9 mouse cellular contexts compared by ENCODE assay signal in genomic region chr13:37562652-37563051, GRCm38 (mm10).
DNase-seq lines count a peak whose midpoint lies in the region; ATAC-seq and TF ChIP-seq lines count a peak whose summit lies in the region.
"Had no signal": no experiment of that assay in that cellular context is flagged by ENCODE, and none has a peak within 500 bp of the region (broad histone marks: within the 10 kb centered on the region; RNA-seq: fewer than 3 reads in every experiment).

No protein-coding gene starts in this region.

- H3K4me2 ChIP-seq in intestine, embryonic 16.5 days (ENCODE audit: low read depth, low read length) = no peak overlapping the region
- H3K4me2 ChIP-seq in liver, embryonic 14.5 days (ENCODE audit: low read depth) = no peak overlapping the region
- H3K4me2 ChIP-seq in stomach, embryonic 16.5 days (ENCODE audit: low read depth, low read length) = no peak overlapping the region
- H3K4me2 ChIP-seq: limb, embryonic 15.5 days had no signal

- peak; percentile 92 for ATAC-seq in intestine, embryonic 16.5 days
- ATAC-seq in liver, embryonic 14.5 days (ENCODE audit: insufficient read depth) = peak; percentile 85
- peak; percentile 77; the same call in 1 of the 2 replicates for ATAC-seq in stomach, embryonic 16.5 days (ENCODE audit: insufficient read depth, low FRiP score)

- H3K27me3 ChIP-seq in spleen, adult 2 months (ENCODE audit: control insufficient read depth, insufficient read depth, low read length) = no peaks in the 10 kb centered on the region
- no peaks in the 10 kb centered on the region for H3K27me3 ChIP-seq in intestine, embryonic 16.5 days (replicated peaks; ENCODE audit: control insufficient read depth, insufficient read depth, low read length)
- no peaks in the 10 kb centered on the region for H3K27me3 ChIP-seq in liver, embryonic 14.5 days (ENCODE audit: control insufficient read depth, insufficient read depth, low read length)
- H3K27me3 ChIP-seq in stomach, embryonic 16.5 days (ENCODE audit: control insufficient read depth, insufficient read depth, low read length) = no peaks in the 10 kb centered on the region
- H3K27me3 ChIP-seq: limb, embryonic 15.5 days had no signal

- no peaks in the 10 kb centered on the region for H3K36me3 ChIP-seq in spleen, adult 2 months (ENCODE audit: control insufficient read depth, insufficient read depth, low read length)
- no peaks in the 10 kb centered on the region for H3K36me3 ChIP-seq in intestine, embryonic 16.5 days (ENCODE audit: control insufficient read depth, insufficient read depth, low read length)
- H3K36me3 ChIP-seq in liver, embryonic 14.5 days (replicated peaks; ENCODE audit: control insufficient read depth, insufficient read depth, low read depth) = no peaks in the 10 kb centered on the region
- no peaks in the 10 kb centered on the region for H3K36me3 ChIP-seq in stomach, embryonic 16.5 days (ENCODE audit: control insufficient read depth, insufficient read depth, low read length)
- H3K36me3 ChIP-seq: limb, embryonic 15.5 days had no signal

- H3K4me1 ChIP-seq in spleen, adult 2 months (ENCODE audit: control insufficient read depth, insufficient read depth, insufficient read length) = peaks cover 16% of the 10 kb centered on the region
- peaks cover 32% of the 10 kb centered on the region for H3K4me1 ChIP-seq in intestine, embryonic 16.5 days (ENCODE audit: control insufficient read depth, insufficient read depth, low read length)
- H3K4me1 ChIP-seq in liver, embryonic 14.5 days (replicated peaks; ENCODE audit: control insufficient read depth in 2 of 2, insufficient read depth in 2 of 2, low read length in 1 of 2) = peaks cover 0 to 11% of the 10 kb centered on the region in 2 experiments; a peak in 2 of 4 replicates
- H3K4me1 ChIP-seq in stomach, embryonic 16.5 days (ENCODE audit: control insufficient read depth, insufficient read depth, low read length) = peaks cover 26% of the 10 kb centered on the region

- DNase-seq in spleen, adult 2 months (ENCODE audit: low read depth in 1 of 2, low spot score in 2 of 2) = peak; percentile 18 to 25
- no peak for DNase-seq in spleen, postnatal 4 days (ENCODE audit: low spot score in 2 of 2)
- peak; percentile 78 for DNase-seq in fat pad, adult 2 months (ENCODE audit: extremely low read depth, low read depth, low spot score)
- DNase-seq in liver, embryonic 14.5 days (ENCODE audit: low read depth in 3 of 3, low spot score in 3 of 3) = peak; percentile 24 to 50 (median 37)
- DNase-seq in layer of hippocampus, postnatal 36 days = no peak
- DNase-seq in cerebellum, adult 9-10 months = no peak

- no peak overlapping the region for H3K27ac ChIP-seq in spleen, adult 2 months (ENCODE audit: insufficient read depth, low read length)
- H3K27ac ChIP-seq in intestine, embryonic 16.5 days (ENCODE audit: low read length) = peak overlapping the region; percentile 62
- no peak overlapping the region for H3K27ac ChIP-seq in liver, embryonic 14.5 days
- no peak overlapping the region for H3K27ac ChIP-seq in stomach, embryonic 16.5 days (ENCODE audit: low read length)

- 40% methylated on average over 5 of the region's 5 CpGs for WGBS in spleen, adult 2 months
- WGBS in intestine, embryonic 16.5 days = 10% methylated on average over 5 of the region's 5 CpGs
- WGBS in liver, embryonic 14.5 days (ENCODE audit: insufficient replicate concordance) = 34% methylated on average over 5 of the region's 5 CpGs
- WGBS in stomach, embryonic 16.5 days = 18% methylated on average over 5 of the region's 5 CpGs

- no peaks in the 10 kb centered on the region for H3K9me3 ChIP-seq in intestine, embryonic 16.5 days (ENCODE audit: control insufficient read depth, low read length)
- H3K9me3 ChIP-seq in liver, embryonic 14.5 days (ENCODE audit: control insufficient read depth, low read length) = no peaks in the 10 kb centered on the region
- H3K9me3 ChIP-seq in stomach, embryonic 16.5 days (replicated peaks; ENCODE audit: control insufficient read depth, low read length) = no peaks in the 10 kb centered on the region
- H3K9me3 ChIP-seq: limb, embryonic 15.5 days had no signal

- no peak overlapping the region for H3K4me3 ChIP-seq in spleen, adult 2 months (ENCODE audit: extremely low read depth, insufficient read depth, insufficient read length)
- H3K4me3 ChIP-seq in intestine, embryonic 16.5 days (ENCODE audit: low read length) = no peak overlapping the region
- H3K4me3 ChIP-seq in liver, embryonic 14.5 days (ENCODE audit: insufficient read depth in 1 of 2, low read depth in 2 of 2, low read length in 2 of 2) = no peak overlapping the region
- H3K4me3 ChIP-seq in stomach, embryonic 16.5 days (replicated peaks; ENCODE audit: low read length) = no peak overlapping the region
- H3K4me3 ChIP-seq: limb, embryonic 15.5 days had no signal

- no peak overlapping the region; the same call in 1 of the 2 replicates for H3K9ac ChIP-seq in intestine, embryonic 16.5 days (ENCODE audit: low read depth, low read length)
- H3K9ac ChIP-seq in liver, embryonic 14.5 days (replicated peaks) = no peak overlapping the region
- no peak overlapping the region for H3K9ac ChIP-seq in stomach, embryonic 16.5 days (ENCODE audit: low read length)
- H3K9ac ChIP-seq: limb, embryonic 15.5 days had no signal

- no peak for TF ChIP-seq POLR2A in spleen, adult 2 months (IDR thresholded peaks at IDR 0.05; ENCODE audit: low read depth, low read length)

- TF ChIP-seq EP300 in liver, embryonic 14.5 days (IDR thresholded peaks at IDR 0.05; ENCODE audit: low read depth) = no peak

- TF ChIP-seq CTCF in spleen, adult 2 months (IDR thresholded peaks at IDR 0.05; ENCODE audit: extremely low read depth, insufficient read depth, insufficient read length, insufficient replicate concordance) = no peak
- TF ChIP-seq CTCF in liver, embryonic 14.5 days (IDR thresholded peaks at IDR 0.05; ENCODE audit: low read depth) = 0 out of 2 replicates have a peak, but pooled peaks have one; percentile 2

Comparison
In these comparisons a context has a peak if more than half of its experiments do, and no peak if none do; other contexts are left out.
1. DNase-seq: peak in spleen, adult 2 months (2 of 2), fat pad, adult 2 months (single experiment) and liver, embryonic 14.5 days (3 of 3); none in spleen, postnatal 4 days (0 of 2), layer of hippocampus, postnatal 36 days (0 of 2) and cerebellum, adult 9-10 months (single experiment).
2. Peak in every context shown above with its lines, with median percentiles within 50 percentile points of each other: ATAC-seq.